Mouse (Mus musculus) CH12.LX (cell line): ENCODE data around the gene Gm14139. TPM values are rescaled to one million over a fixed set of nuclear protein-coding genes. Genes with fewer than 3 reads are reported as not detected.
"Not testable (repeated sequence)": the region's sequence is repeated elsewhere in the genome, so short reads cannot be mapped to it uniquely, and the experiment has no call there.

ENCODE experiments used
- DNase-seq: peaks from one replicate; pipeline ENCODE4 v3.0.0-alpha.2; 2013; ENCODE audit errors: extremely low read depth
- H3K27ac ChIP-seq: 2 replicates; pipeline ENCODE4 v1.5.1; 2012; ENCODE audit warnings: low read depth, mild to moderate bottlenecking, control low read depth, moderate library complexity; ENCODE audit not compliant: insufficient read depth
- H3K27me3 ChIP-seq: replicated peaks from 2 replicates; pipeline ENCODE3; 2012; ENCODE audit warnings: inconsistent platforms
- H3K36me3 ChIP-seq, 2 experiments: replicated peaks in 1 of 2; 2 replicates each; pipeline versions ENCODE3 to v1.6.1; 2012; ENCODE audit warnings: inconsistent platforms in 1 of 2, low read length in 1 of 2, mild to moderate bottlenecking in 1 of 2, mixed read lengths in 1 of 2, moderate library complexity in 1 of 2; ENCODE audit not compliant: control insufficient read depth in 1 of 2, insufficient read depth in 1 of 2
- H3K4me1 ChIP-seq, 2 experiments: 2 replicates each; pipeline ENCODE4 v1.6.1; 2012; ENCODE audit warnings: inconsistent platforms in 1 of 2, moderate library complexity in 1 of 2; ENCODE audit not compliant: insufficient read depth in 2 of 2, control insufficient read depth in 1 of 2
- H3K4me2 ChIP-seq: 2 replicates; pipeline ENCODE4 v1.6.1; 2012; ENCODE audit warnings: low read depth, mild to moderate bottlenecking, control low read depth; ENCODE audit not compliant: poor library complexity, insufficient read depth, severe bottlenecking
- H3K4me3 ChIP-seq, 3 experiments: fragments of 150-350 bp in 1 of 3; sonication (generic) in 1 of 3; replicated peaks in 1 of 3; 2 replicates each; pipeline versions ENCODE3 to v1.5.1; 2011 to 2012; ENCODE audit warnings: low read depth in 2 of 3, low read length in 2 of 3, mild to moderate bottlenecking in 2 of 3, moderate library complexity in 2 of 3, control low read depth in 1 of 3, improper control_type of control experiment in 1 of 3, inconsistent platforms in 1 of 3, mixed read lengths in 1 of 3; ENCODE audit not compliant: poor library complexity in 1 of 3
- H3K79me2 ChIP-seq: replicated peaks from 2 replicates; pipeline ENCODE4 v1.6.1; 2012; ENCODE audit warnings: mild to moderate bottlenecking, moderate library complexity; ENCODE audit not compliant: control insufficient read depth, poor library complexity, insufficient read depth, severe bottlenecking; ENCODE audit errors: extremely low read depth
- H3K9ac ChIP-seq: 2 replicates; pipeline ENCODE4 v1.6.1; 2012; ENCODE audit warnings: low read depth, mild to moderate bottlenecking, control low read depth, moderate library complexity; ENCODE audit not compliant: insufficient read depth
- H3K9me3 ChIP-seq: replicated peaks from 2 replicates; pipeline ENCODE3; 2012; ENCODE audit warnings: low read length, inconsistent platforms, mixed read lengths
- CHD2 ChIP-seq: IDR thresholded peaks from 2 replicates; pipeline ENCODE4 v1.6.1; 2011; ENCODE audit warnings: low read length, improper control_type of control experiment
- CTCF ChIP-seq, 2 experiments: IDR thresholded peaks in 1 of 2; conservative IDR thresholded peaks in 1 of 2; 2 replicates each; pipeline ENCODE4 v1.5.1; 2011 to 2012; ENCODE audit warnings: low read depth in 2 of 2, low read length in 2 of 2, improper control_type of control experiment in 1 of 2, inconsistent platforms in 1 of 2, mild to moderate bottlenecking in 1 of 2, moderate library complexity in 1 of 2
- ELF1 ChIP-seq: IDR thresholded peaks from 2 replicates; pipeline ENCODE4 v1.6.1; 2014; ENCODE audit warnings: low read depth, mild to moderate bottlenecking, inconsistent platforms, low read length, improper control_type of control experiment
- GABPA ChIP-seq: IDR thresholded peaks from 2 replicates; pipeline ENCODE4 v1.6.1; 2012; ENCODE audit warnings: low read depth, low read length, improper control_type of control experiment, inconsistent platforms; ENCODE audit not compliant: insufficient replicate concordance
- HCFC1 ChIP-seq: IDR thresholded peaks from 2 replicates; pipeline ENCODE4 v1.6.1; 2012; ENCODE audit warnings: low read depth, mild to moderate bottlenecking, inconsistent platforms, low read length, improper control_type of control experiment
- IRF4 ChIP-seq: IDR thresholded peaks from 2 replicates; pipeline ENCODE4 v1.6.1; 2014; ENCODE audit warnings: low read depth, mild to moderate bottlenecking, inconsistent platforms, low read length, improper control_type of control experiment
- JUN ChIP-seq: IDR thresholded peaks from 2 replicates; pipeline ENCODE4 v1.6.1; 2011; ENCODE audit warnings: low read depth, mild to moderate bottlenecking, low read length, improper control_type of control experiment, moderate library complexity; ENCODE audit not compliant: insufficient read depth
- KAT2A ChIP-seq: IDR thresholded peaks from 2 replicates; pipeline ENCODE4 v1.6.1; 2012; ENCODE audit warnings: low read length, improper control_type of control experiment, inconsistent platforms; ENCODE audit not compliant: insufficient replicate concordance
- MAFK ChIP-seq: IDR thresholded peaks from 2 replicates; pipeline ENCODE4 v1.6.1; 2011; ENCODE audit warnings: low read length, improper control_type of control experiment; ENCODE audit not compliant: insufficient replicate concordance
- MAX ChIP-seq: IDR thresholded peaks from 2 replicates; pipeline ENCODE4 v1.6.1; 2011; ENCODE audit warnings: low read length, improper control_type of control experiment
- MEF2A ChIP-seq: IDR thresholded peaks from 2 replicates; pipeline ENCODE4 v1.6.1; 2014; ENCODE audit warnings: low read depth, mild to moderate bottlenecking, inconsistent platforms, low read length, improper control_type of control experiment, borderline replicate concordance
- MXI1 ChIP-seq: IDR thresholded peaks from 2 replicates; pipeline ENCODE4 v1.6.1; 2011; ENCODE audit warnings: mild to moderate bottlenecking, low read depth, low read length, improper control_type of control experiment
- MYC ChIP-seq: IDR thresholded peaks from 2 replicates; pipeline ENCODE4 v1.6.1; 2011; ENCODE audit warnings: low read depth, mild to moderate bottlenecking, improper control_type of control experiment, low read length
- PAX5 ChIP-seq: IDR thresholded peaks from 2 replicates; pipeline ENCODE4 v1.6.1; 2012; ENCODE audit warnings: low read length, inconsistent platforms, mixed read lengths
- POLR2A ChIP-seq: IDR thresholded peaks from 2 replicates; pipeline ENCODE4 v1.6.1; 2011; ENCODE audit warnings: low read depth, mild to moderate bottlenecking, improper control_type of control experiment, low read length
- POLR2AphosphoS2 ChIP-seq: IDR thresholded peaks from 2 replicates; pipeline ENCODE4 v1.6.1; 2011; ENCODE audit warnings: low read depth, low read length, improper control_type of control experiment
- RAD21 ChIP-seq: IDR thresholded peaks from 2 replicates; pipeline ENCODE4 v1.6.1; 2011; ENCODE audit warnings: low read depth, mild to moderate bottlenecking, low read length, improper control_type of control experiment, moderate library complexity
- SIN3A ChIP-seq: IDR thresholded peaks from 2 replicates; pipeline ENCODE4 v1.6.1; 2012; ENCODE audit warnings: low read length, improper control_type of control experiment, inconsistent platforms
- SMC3 ChIP-seq: IDR thresholded peaks from 2 replicates; pipeline ENCODE4 v1.6.1; 2011; ENCODE audit warnings: low read depth, low read length, improper control_type of control experiment
- TBP ChIP-seq: conservative IDR thresholded peaks from 2 replicates; pipeline ENCODE4 v1.6.1; 2011; ENCODE audit warnings: low read depth, low read length, improper control_type of control experiment
- TCF12 ChIP-seq: IDR thresholded peaks from 2 replicates; pipeline ENCODE4 v1.6.1; 2014; ENCODE audit warnings: low read depth, mild to moderate bottlenecking, inconsistent platforms, low read length, improper control_type of control experiment
- ZC3H11A ChIP-seq: IDR thresholded peaks from 2 replicates; pipeline ENCODE4 v1.6.1; 2012; ENCODE audit warnings: low read depth, mild to moderate bottlenecking, inconsistent platforms, low read length, improper control_type of control experiment
- ZKSCAN1 ChIP-seq: IDR thresholded peaks from 2 replicates; pipeline ENCODE4 v1.6.1; 2012; ENCODE audit warnings: low read depth, inconsistent platforms, low read length, improper control_type of control experiment, borderline replicate concordance
- ZMIZ1 ChIP-seq: IDR thresholded peaks from 2 replicates; pipeline ENCODE4 v1.6.1; 2012; ENCODE audit warnings: low read depth, mild to moderate bottlenecking, inconsistent platforms, low read length, improper control_type of control experiment
- dilution Hi-C: fragments of 300-500 bp; cut with MboI; formaldehyde crosslinking; loops from 2 replicates; pipeline ENCODE4 v1.14.3; 2020; ENCODE audit warnings: low sequenced_read_pairs; ENCODE audit not compliant: extremely low pct_unique_long_range_greater_than_20kb, extremely low pct_ligation_motif_present
- in situ Hi-C: fragments of 300-500 bp; cut with MboI; formaldehyde crosslinking; loops from 3 replicates; pipeline ENCODE4 v1.14.3; 2019; ENCODE audit warnings: low sequenced_read_pairs, low pct_ligation_motif_present, low pct_unique_long_range_greater_than_20kb, mixed read lengths
- polyA plus RNA-seq: library from polyadenylated mRNA; unstranded; fragments of >175 nt; gene quantifications from 2 replicates; pipeline ENCODE4 v1.2.1, GENCODE M21; 2012; ENCODE audit warnings: low read depth; ENCODE audit not compliant: insufficient read length
- total RNA-seq, 2 experiments: library from RNA; depleted of rRNA; stranded (reverse); fragments of 300-350 nt in 1 of 2; fragments of >200 nt in 1 of 2; gene quantifications; 2 replicates each; pipeline ENCODE4 v1.2.3; 2012 to 2014

The Gm14139 gene
- total RNA-seq (2012; rRNA removed) (7.2 and 13.8 TPM in 2 replicates), total RNA-seq (2014; rRNA removed) (27.0 and 34.0 TPM in 2 replicates), polyA plus RNA-seq (9.2 and 10.7 TPM in 2 replicates)

DNA sequence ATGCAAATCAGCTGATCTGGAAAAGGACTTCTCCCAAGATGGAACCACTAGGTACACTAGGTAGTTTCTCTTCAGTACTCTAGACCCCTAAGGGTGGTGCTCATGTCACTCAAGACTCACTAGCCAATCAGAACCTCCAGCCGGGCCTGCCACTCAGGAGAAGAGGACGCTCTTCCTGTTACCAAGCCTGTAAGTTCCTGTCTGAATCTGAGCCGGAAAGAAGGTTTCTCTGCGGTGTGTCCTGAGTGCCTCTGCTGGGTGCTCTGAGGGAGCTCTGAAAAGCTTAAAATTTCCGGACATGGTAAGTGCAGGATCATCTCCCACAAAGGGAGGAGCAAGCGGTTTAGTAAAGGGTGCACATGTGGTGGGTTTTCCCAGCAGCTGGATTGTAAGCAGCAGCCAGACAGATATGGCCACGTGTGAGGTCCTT, at the start of gene Gm14139:
TSS of gene Gm14139 (plus strand) at position 186 of the 430 bp plus-strand sequence.
- in situ Hi-C loops = not testable (repeated sequence)
- H3K27ac ChIP-seq = peak within 1 kb of the TSS; percentile 19

DNA sequence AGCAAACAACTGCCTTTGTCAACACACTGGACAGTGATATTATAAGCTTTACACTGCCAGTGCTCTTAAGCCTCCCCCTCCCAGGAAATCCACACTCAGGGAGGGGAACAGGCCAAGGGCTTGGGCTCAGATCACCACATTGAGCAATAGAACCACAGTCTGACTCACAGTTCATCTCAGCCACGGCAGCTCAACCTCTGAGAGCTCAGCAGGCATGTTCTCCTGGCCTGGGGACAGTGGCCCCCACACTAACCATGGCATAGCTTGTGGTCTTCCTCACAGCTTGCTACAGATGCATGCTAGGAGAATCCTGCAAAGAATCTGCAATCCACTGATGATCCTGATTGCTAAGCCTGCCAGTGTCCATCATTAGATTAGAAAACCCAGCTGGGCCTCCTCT, 49.6 kb upstream of the Gm14139 start:
- H3K4me1 ChIP-seq = peaks cover 3 to 12% of the 10 kb centered on the region in 2 experiments; a peak in 2 of 4 replicates
- H3K4me2 ChIP-seq, H3K9me3 ChIP-seq, dilution Hi-C loops, DNase-seq, H3K27me3 ChIP-seq, H3K27ac ChIP-seq, H3K4me3 ChIP-seq, H3K9ac ChIP-seq: not testable (repeated sequence)
- H3K36me3 ChIP-seq = peaks cover 11 to 30% of the 10 kb centered on the region in 2 experiments
- in situ Hi-C loops = loop anchor here (25.0 kb wide), 1 partner anchor 355 kb away; the partner anchor contains the start of gene Zfp345
- peaks cover 38% of the 10 kb centered on the region for H3K79me2 ChIP-seq

More for the DNA sequence above, at the start of gene Gm14139:
- peaks cover 14% of the 10 kb centered on the region for H3K79me2 ChIP-seq
- peak within 1 kb of the TSS; percentile 82 for H3K4me2 ChIP-seq
- H3K27me3 ChIP-seq, H3K4me1 ChIP-seq, dilution Hi-C loops, H3K9me3 ChIP-seq, H3K36me3 ChIP-seq: not testable (repeated sequence)
- peak; percentile 86 for DNase-seq
- H3K9ac ChIP-seq = peak within 1 kb of the TSS; percentile 68
- peak within 1 kb of the TSS; percentile 36 to 72 (median 69) for H3K4me3 ChIP-seq
- TF ChIP-seq TBP (peak; percentile 74), MYC (peak; percentile 74), KAT2A (0 out of 2 replicates have a peak, but pooled peaks have one; percentile 40), HCFC1 (peak; percentile 72), MXI1 (peak; percentile 63), ELF1 (peak; percentile 78), CHD2 (peak; percentile 63), SIN3A (peak; percentile 68), MAX (peak; percentile 56; the same call in 1 of the 2 replicates), POLR2A (peak; percentile 66; the same call in 1 of the 2 replicates), ZMIZ1 (0 out of 2 replicates have a peak, but pooled peaks have one; percentile 40)

DNA sequence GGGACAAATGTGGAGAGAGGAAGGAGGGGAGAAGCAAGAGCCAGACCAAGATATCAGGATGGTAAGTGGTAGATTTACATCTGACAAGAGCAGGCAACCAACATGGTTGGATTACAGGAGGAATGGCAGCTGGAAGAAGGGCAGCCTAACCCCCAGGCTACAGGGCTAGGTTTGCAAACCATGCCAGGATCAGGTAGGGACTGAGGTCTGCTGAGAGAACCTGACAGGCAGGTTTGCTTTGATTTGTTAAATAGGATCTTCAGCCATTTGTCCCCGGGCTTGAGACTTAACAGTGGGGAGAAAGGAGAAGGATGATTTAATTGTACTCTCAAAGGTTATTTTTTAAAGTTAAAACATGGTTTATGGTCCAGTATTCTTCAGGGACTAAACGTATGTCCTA, 48.8 kb upstream of the Gm14139 start:
- peaks cover 38% of the 10 kb centered on the region for H3K79me2 ChIP-seq
- no peaks in the 10 kb centered on the region for H3K27me3 ChIP-seq
- no peak overlapping the region for H3K4me2 ChIP-seq
- peaks cover 3 to 16% of the 10 kb centered on the region in 2 experiments; a peak in 2 of 4 replicates for H3K4me1 ChIP-seq
- DNase-seq = no peak
- dilution Hi-C loops = no loop called here
- no peak for TF ChIP-seq PAX5
- no peak for TF ChIP-seq SMC3
- TF ChIP-seq ZMIZ1 = no peak
- no peak for TF ChIP-seq ZKSCAN1
- TF ChIP-seq MXI1 = no peak
- TF ChIP-seq POLR2AphosphoS2 = no peak
- no peak for TF ChIP-seq CTCF (conservative IDR thresholded peaks at IDR 0.05 in 1 of 2, IDR thresholded peaks at IDR 0.05 in 1 of 2; ENCODE audit: low read depth in 2 of 2, low read length in 2 of 2)
- no peak for TF ChIP-seq MAFK
- no peak for TF ChIP-seq ZC3H11A
- no peak for TF ChIP-seq RAD21
- no peak for TF ChIP-seq TCF12
- TF ChIP-seq MEF2A = no peak
- TF ChIP-seq HCFC1 = no peak
- TF ChIP-seq IRF4 = no peak
- TF ChIP-seq TBP = no peak
- no peak for TF ChIP-seq GABPA
- TF ChIP-seq JUN = no peak
- no peaks in the 10 kb centered on the region for H3K9me3 ChIP-seq
- no peak overlapping the region for H3K9ac ChIP-seq
- H3K27ac ChIP-seq = no peak overlapping the region
- H3K36me3 ChIP-seq = peaks cover 11 to 29% of the 10 kb centered on the region in 2 experiments
- in situ Hi-C loops = loop anchor here (25.0 kb wide), 1 partner anchor 355 kb away; the partner anchor contains the start of gene Zfp345
- H3K4me3 ChIP-seq = no peak overlapping the region
